Mouse (Mus musculus): Measurements from ENCODE around the gene Lrba.

Lrba gene

DNA sequence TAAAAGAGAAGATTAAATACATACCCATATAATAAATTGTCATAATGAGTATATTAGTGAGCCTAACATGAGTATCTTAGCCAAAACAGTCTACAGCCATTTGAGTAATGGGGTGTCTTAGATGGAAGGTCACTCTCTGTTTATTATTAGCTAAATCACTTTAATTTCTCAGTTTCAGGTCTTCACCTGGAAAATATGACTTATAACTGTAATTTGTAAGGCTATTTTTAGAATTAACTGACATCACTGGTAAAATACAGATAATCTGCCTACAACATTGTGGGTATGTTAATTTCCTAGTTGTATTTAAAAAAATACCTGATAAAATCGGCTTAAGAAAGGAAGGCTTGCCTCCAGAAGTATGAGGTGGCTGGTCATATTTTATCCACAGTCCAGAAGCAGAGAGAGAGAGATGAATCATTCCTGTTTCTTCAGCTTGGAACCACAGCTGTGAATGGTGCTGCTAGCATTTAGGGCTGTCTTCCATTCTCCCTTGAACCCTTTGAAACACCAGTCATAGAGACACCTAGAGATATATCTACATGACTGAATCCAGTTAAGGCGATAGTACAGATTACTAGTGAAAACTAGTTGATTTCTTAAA, 294.1 kb downstream of the Lrba start:
- no peak for DNase-seq (ENCODE audit: low read depth, low spot score)

DNA sequence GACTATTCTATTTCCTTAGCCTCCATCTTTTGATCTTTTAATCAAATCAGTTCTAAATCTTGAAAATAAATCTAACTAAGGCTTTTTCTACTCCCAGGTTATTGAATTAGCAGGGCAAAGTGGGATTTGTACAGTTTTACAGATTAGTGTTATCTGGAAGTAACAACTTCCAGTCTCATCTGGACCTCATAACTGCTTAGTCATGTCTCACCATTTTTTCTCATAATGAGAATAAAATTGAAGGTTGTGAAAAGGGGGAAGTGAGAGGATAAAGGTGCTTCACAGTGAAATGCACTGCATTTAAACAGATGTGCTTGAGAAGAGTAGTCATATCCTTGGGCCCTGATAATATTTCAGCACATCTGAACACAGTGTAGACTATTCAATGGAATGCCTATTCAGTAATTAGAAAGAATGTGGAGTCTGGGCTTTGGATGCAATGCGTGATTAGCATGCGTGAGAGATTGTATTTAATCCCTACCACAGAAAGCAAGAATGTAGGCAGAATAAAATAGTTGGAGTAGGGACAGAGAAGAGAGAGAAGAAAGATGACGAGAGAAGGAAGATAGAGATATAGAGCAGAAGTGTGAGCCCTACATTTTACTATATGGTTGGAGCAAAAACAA, 298.5 kb downstream of the Lrba start:
- DNase-seq (ENCODE audit: low read depth, low spot score), result no peak

- DNase-seq (ENCODE audit: low read depth, low spot score), result peak; percentile 3
Measured at GRCm38 (mm10) chr3:86531531-86532269, 307.2 kb downstream of the Lrba start.

- DNase-seq (ENCODE audit: low read depth, low spot score), result no peak
Measured at GRCm38 (mm10) chr3:86536751-86537150, 312.3 kb downstream of the Lrba start.

DNA sequence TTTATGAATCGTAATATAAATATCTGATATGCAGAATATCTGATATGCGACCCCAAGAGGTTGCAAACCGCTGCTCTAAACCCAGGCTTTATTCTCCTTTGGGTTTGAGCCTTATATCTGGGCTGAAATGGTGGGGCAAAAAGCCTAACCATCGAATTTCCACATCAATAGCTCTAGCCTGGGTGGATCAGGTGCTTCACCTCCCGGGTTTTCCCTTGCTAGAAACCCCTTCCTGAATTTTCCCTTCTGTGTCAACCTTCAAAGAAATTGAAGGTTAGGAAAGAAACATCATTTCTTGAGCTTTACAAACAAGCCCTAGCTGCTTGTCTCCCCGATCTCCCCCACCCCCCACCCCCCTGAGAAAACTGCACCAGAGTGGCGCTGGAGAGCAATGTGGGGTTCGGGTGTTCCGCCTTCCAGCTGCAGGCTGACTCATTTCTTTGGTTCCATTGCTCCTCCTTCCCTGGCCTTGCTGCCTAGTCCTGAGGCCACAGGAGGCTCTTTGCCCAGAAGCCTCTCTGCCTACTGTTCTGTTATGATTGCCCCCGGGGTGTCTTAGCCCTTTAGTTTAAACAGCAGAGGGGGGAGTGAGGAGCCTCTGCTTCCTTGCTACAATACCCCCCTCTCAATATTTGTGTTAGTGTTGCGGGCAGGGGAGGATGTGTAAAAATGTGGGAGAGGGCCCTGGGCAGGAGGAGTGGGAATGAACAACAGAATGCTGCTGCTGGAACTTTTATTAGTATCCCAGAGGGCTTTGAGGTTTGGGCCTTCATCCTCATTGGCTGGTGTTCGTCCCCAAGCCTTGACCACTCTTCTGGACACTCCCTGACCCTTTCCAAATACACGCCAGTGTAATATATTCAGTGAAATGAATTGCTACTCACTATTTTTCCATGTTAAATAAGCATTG, 314.4 kb downstream of the Lrba start:
- DNase-seq (ENCODE audit: low read depth, low spot score), result peak; percentile 61

GRCm38 (mm10) chr3:86539555-86540168, 315.2 kb downstream of the Lrba start:
- DNase-seq (ENCODE audit: low read depth, low spot score), result peak; percentile 19

- no peak for DNase-seq (ENCODE audit: low read depth, low spot score)
Measured at GRCm38 (mm10) chr3:86541074-86541614, 316.7 kb downstream of the Lrba start.

- no peak for DNase-seq (ENCODE audit: low read depth, low spot score)
Measured at GRCm38 (mm10) chr3:86541863-86542397, 317.4 kb downstream of the Lrba start.

DNA sequence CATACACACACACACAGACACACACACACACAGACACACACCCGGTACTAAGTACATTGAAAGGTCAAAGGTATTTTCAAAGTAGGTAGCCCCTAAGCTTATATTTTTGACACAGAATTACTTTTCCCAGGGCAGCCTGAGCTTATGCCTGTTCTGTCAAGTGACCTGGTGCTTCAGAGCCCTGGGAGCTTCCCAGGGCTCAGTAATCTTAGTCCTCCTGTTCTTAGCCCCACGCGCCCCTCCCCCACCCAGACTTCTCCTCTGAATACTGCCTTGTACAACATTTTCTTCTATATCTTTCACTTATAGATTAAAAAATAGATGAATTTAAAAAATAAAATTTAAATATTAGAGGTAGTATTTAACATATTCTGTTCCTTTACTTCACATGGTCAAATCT, 320.3 kb downstream of the Lrba start:
- no peak for DNase-seq (ENCODE audit: low read depth, low spot score)

DNA sequence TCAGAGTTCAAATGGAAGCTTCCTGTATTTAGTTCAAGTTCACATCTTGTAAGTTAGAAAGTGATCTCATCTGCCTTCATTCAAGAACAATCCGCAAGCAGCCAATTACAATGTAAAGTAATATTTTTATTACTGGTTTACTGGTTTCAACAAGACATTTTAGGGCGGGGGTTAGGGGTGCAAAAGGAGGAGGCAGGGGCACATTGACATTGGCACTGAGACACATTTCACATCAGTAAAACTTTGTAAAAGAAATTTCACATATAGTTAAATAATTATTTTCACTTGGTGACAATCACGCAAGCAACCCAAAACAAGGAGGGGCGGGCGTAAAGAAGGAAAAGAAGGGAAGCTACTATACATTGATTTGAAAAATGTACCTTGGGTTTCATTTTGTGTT, 321.5 kb downstream of the Lrba start:
- no peak for DNase-seq (ENCODE audit: low read depth, low spot score)

- peak; percentile 79 for DNase-seq (ENCODE audit: low read depth, low spot score)
Measured at GRCm38 (mm10) chr3:86546471-86547250, 322.2 kb downstream of the Lrba start.

- peak; percentile 58 for DNase-seq (ENCODE audit: low read depth, low spot score)
Measured at GRCm38 (mm10) chr3:86547251-86547791, 322.8 kb downstream of the Lrba start.

DNA sequence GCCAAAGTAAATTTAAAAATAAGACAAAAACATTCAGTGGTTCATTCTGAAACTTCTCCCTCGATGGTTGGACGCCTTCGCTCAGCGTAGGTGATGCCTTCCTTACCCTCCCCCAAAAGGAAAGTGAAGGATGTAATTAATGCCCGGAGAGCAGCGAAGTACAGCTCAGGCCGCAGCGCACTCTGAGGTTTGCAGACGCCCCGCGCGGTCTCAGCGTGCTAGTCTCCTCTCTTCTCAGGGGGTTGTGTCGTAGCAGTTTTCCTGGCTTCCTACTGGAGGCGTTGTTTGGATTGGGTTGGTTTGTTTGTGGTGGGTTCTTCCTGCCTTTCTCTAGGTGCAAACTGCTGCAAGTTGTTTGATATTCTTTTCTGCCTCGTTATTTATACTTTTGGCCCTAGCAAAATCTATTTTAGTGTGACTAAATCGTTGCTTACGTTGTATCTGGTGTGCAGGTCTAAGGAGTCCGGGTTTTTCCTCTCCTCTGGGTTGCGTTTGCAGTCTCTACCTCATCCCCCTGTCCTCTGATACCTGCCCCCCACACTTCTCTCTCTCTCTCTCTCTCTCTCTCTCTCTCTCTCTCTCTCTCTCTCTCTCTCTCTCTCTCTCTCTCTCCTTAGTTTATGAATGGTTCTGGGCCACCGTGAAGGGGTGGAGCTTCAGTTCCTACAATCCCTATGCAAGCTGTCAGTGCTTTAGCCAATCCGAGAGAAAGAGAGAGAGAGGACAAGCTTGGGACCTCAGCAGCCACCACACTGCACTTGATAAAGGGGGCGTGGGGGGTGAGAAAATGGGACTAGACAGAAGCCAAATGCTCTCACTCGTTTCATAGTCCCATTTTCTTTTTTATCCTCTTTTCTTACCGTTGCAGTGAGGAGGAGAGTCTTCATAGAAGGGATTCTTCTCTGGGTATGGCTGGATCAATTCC, 323.9 kb downstream of the Lrba start, which contains the start of gene Mab21l2:
Gene Mab21l2, minus strand, starts transcription at position 539 of the 925 bp plus-strand sequence.
- peak; percentile 60 for DNase-seq (ENCODE audit: low read depth, low spot score)

GRCm38 (mm10) chr3:86550301-86551010, 326.0 kb downstream of the Lrba start:
- peak; percentile 64 for DNase-seq (ENCODE audit: low read depth, low spot score)

DNA sequence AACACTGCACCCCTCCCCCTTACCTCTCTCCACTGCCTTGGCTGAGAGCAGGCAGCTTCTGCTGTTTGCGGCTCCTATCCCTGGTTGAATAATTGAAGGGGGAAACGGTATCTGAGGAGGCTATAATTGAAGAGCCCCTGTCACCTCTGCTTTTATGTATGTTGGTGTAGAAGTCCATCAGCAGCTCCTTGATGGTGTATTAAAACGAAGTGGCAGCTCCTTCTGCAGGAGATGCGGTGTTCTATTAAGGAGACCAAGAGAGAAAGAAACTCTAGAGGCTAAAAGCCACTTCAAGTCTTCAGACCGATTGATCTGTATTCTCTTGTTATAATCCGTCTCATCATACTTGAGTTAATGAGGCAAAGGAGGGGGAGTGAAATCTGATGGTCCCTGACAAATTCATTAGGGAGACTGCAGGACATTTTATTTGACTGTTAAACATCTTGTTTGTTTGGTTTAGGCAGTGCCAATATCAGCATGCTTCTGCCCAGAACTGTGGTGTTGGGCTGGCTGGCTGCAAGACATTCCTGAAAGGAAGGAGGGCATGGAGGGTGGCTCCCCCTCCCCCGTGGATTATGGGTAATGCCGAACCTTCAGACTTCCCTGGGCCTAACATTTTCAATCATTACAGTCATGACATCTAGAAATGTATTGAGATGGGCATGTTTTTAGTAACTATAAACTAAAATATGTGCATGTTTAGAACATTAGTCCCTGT, 326.7 kb downstream of the Lrba start:
- DNase-seq (ENCODE audit: low read depth, low spot score), result no peak

DNA sequence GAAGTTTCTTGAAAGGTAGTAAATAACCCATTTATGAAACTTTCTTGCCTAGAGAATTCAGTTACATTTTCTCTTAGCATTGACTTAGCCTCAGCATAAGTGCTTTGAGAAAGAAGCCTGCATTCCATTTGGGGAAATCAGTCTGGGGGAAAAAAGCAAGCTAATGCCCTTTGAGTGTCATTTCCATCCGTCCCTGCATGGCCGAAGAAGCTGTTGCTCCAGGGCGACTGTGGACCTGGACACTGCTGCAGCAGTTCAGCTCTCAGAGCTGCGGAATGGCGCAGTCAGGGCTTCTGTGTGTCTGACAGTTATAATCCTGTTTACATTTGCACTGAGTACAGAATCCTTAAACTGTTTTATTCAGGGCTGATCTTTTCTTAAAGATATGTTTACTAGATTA, 327.7 kb downstream of the Lrba start:
- no peak for DNase-seq (ENCODE audit: low read depth, low spot score)

DNA sequence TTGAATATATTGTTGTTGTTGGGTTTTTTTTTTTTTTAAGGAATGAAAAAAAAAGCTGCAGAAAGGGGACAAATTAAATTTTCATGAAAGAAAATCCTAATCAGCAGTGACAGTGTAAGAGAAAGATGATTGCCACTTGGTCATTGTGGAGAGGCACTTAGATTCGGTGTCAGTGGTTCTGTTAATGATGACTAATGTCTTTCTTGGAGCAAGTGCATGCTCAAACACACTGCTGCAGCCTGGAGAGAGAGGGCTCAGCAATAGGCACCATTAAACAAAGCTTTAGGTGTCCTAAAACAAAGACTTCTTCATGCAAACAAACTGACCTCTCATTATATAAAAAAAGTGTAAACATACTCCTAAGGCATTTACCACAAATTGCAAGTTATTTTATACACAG, 334.5 kb downstream of the Lrba start:
- no peak for DNase-seq (ENCODE audit: low read depth, low spot score)

All from ZHBTc4 (cell line).